Mouse (Mus musculus) cerebellum, postnatal 25 days (tissue): ENCODE measurements around the gene Scrn3.

Source experiments
- DNase-seq, 2 experiments: peaks; one replicate each; pipeline ENCODE4 v3.0.0; 2021; ENCODE audit warnings: mixed read lengths in 2 of 2

The Scrn3 gene

GRCm38 (mm10) chr2:73312152-73313116 lies at the start of gene Scrn3, which contains the start of gene Cir1:
Gene Scrn3, plus strand, starts transcription at chr2:73312601.
Gene Cir1, minus strand, starts transcription at chr2:73312701.
- DNase-seq, result peak; percentile 95 to 97

- DNase-seq, result no peak
These were observed 49.1 kb upstream of the Scrn3 start for GRCm38 (mm10) chr2:73263172-73263765.

GRCm38 (mm10) chr2:73263794-73264610 lies 48.4 kb upstream of the Scrn3 start:
- DNase-seq, result no peak

- DNase-seq, result no peak
These were observed 47.7 kb upstream of the Scrn3 start for GRCm38 (mm10) chr2:73264611-73265195.

GRCm38 (mm10) chr2:73266011-73266410 lies 46.4 kb upstream of the Scrn3 start:
- no peak for DNase-seq

GRCm38 (mm10) chr2:73266623-73267022 lies 45.8 kb upstream of the Scrn3 start:
- DNase-seq, result no peak

GRCm38 (mm10) chr2:73267231-73267630 lies 45.2 kb upstream of the Scrn3 start:
- no peak for DNase-seq

GRCm38 (mm10) chr2:73267818-73268217 lies 44.6 kb upstream of the Scrn3 start:
- no peak for DNase-seq

GRCm38 (mm10) chr2:73268281-73268680 lies 44.1 kb upstream of the Scrn3 start:
- peak in 1 of 2 experiments; percentile 23 for DNase-seq

GRCm38 (mm10) chr2:73268836-73269395 lies 43.5 kb upstream of the Scrn3 start:
- DNase-seq, result no peak

GRCm38 (mm10) chr2:73269666-73270065 lies 42.7 kb upstream of the Scrn3 start:
- DNase-seq, result no peak

GRCm38 (mm10) chr2:73270071-73270592 lies 42.3 kb upstream of the Scrn3 start:
- DNase-seq, result no peak

GRCm38 (mm10) chr2:73270593-73271458 lies 41.6 kb upstream of the Scrn3 start:
- DNase-seq, result peak in 1 of 2 experiments; percentile 29

- DNase-seq, result peak in 1 of 2 experiments; percentile 54
These were observed 40.8 kb upstream of the Scrn3 start, which contains the start of gene Sp9 for GRCm38 (mm10) chr2:73271459-73272161. Gene Sp9, plus strand, starts transcription at chr2:73271925.

- peak in 1 of 2 experiments; percentile 46 for DNase-seq
These were observed 39.8 kb upstream of the Scrn3 start for GRCm38 (mm10) chr2:73272351-73273248.

GRCm38 (mm10) chr2:73273249-73274118 lies 38.9 kb upstream of the Scrn3 start:
- peak in 1 of 2 experiments; percentile 19 for DNase-seq

GRCm38 (mm10) chr2:73274119-73274920 lies 38.1 kb upstream of the Scrn3 start:
- DNase-seq, result peak in 1 of 2 experiments; percentile 51
